Mouse (Mus musculus): ENCODE measurements at regions not wholly inside any gene's neighbourhood (a gene's known extent, or its start where the extent isn't known, plus 50 kb on each side); places are given as distances from the start of the nearest gene placed in this dataset.

DNA sequence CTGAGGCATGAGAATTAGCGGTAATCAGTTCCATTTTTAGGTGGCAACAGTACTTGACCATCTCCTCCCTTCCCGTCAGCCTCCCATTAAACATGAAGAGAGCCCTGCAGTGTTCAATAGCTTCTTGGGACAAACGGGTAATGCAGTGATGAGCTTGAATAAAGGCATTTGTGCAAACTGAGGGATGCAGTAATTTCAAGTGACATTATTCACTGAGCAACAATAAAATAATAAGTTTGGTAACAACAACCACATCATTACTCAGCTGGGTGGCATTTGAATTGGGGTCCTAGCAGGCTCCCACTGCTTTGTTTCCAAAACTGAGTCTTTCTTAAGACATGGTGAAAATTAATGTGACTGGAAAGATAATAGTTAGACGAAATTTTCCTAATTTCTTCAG lies 315.2 kb upstream of the C030005K15Rik start:
- DNase-seq (ENCODE audit: low spot score), result no peak

GRCm38 (mm10) chr10:98043873-98044272 lies 317.3 kb upstream of the C030005K15Rik start:
- no peak for DNase-seq (ENCODE audit: low spot score)

DNA sequence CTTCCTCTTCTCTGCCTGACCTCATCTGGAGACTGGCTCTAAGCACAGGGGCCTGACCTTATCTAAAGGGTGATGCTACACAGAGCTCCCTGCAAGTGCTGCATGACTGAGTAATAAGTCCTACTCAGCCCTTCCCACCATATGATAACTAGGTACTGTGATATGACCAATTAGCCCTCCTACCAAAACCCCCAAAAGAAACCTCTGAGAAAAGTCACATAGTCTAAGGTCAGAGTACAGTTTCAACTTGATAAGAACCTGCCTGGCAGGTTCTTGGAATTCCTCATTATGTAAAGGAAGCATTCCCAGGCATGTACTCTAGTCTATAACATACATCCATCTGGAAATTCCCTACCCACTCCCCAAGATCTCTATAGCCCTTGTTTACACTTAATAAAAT lies 318.0 kb upstream of the C030005K15Rik start:
- no peak for DNase-seq (ENCODE audit: low spot score)

DNA sequence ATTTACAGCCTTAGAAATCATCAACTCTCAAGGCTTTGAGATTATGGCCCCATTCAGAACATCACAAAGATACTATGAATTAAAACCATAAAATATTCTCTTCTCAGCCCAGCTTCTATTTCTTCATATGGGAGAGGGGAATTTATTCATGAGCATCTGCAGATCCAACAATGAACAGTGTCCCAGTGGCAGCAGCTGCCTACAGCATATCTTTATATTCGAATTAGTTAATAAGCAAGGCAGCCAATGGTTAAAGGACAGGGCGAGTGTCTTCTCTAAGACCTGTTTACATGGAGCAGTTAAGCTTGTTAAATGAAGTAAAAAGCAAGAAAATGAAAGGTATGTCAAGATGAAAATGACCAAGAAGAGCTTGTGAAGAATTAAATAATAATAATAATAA lies 346.9 kb upstream of the C030005K15Rik start:
- no peak for DNase-seq (ENCODE audit: low spot score)

DNA sequence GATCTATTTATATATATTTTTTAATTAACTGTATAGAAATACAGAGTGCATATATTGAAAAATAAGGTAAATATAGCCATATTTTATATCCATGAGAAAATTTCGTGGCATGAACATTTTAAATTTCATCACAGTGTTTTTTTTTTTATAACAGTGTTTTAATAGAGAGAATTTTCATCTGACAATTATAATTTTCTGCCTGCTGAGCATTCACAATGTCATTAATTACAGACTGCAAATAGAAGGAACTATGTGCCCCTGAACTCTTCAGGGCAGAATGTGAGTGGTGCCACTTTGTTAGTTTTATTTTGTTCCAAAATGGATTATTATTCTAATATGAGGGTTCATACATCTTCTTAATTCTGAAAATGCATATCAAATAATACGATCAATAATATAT lies 358.3 kb upstream of the C030005K15Rik start:
- DNase-seq (ENCODE audit: low spot score), result no peak

- DNase-seq (ENCODE audit: low spot score), result no peak
These were observed 389.7 kb upstream of the C030005K15Rik start for GRCm38 (mm10) chr10:98116296-98116695.

DNA sequence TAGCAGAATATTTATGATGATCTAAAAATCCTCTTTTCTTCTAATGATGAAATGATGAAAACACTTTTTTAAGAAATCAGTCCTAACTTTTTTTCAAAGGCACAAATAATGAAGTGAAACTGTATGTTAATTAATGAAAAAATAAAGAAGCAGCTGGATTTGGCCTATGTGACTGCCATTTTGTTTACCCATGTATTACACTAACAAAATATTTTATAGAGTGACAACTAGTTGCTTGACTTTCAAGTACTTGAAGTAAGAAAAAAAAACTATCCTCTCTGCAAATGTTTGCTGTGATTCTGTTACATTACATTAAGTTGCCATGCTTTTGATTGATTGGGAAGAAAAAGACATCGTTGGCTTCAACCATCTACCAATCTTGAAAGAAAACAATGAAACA lies 399.2 kb upstream of the C030005K15Rik start:
- DNase-seq (ENCODE audit: low spot score), result no peak

DNA sequence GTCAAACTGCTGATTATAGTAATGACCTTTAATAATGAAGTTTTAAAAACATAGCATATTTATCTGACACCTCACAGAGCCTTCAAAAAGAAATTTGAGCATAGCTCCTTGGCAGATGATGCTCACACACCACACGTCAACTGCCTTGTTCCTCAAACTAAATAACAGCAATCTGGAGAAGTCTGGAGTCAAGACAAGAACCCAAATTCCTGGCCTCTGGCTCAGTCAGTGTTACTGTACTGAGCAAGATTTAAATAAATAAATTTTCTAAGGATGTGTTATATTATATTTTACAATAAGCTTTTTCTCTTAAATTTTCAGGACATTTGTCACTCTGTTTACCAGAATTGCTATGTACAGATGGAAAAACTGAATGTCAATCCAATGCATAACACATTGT lies 408.5 kb upstream of the C030005K15Rik start:
- DNase-seq (ENCODE audit: low spot score), result no peak

GRCm38 (mm10) chr10:98145773-98146172 lies 419.2 kb upstream of the C030005K15Rik start:
- no peak for DNase-seq (ENCODE audit: low spot score)

DNA sequence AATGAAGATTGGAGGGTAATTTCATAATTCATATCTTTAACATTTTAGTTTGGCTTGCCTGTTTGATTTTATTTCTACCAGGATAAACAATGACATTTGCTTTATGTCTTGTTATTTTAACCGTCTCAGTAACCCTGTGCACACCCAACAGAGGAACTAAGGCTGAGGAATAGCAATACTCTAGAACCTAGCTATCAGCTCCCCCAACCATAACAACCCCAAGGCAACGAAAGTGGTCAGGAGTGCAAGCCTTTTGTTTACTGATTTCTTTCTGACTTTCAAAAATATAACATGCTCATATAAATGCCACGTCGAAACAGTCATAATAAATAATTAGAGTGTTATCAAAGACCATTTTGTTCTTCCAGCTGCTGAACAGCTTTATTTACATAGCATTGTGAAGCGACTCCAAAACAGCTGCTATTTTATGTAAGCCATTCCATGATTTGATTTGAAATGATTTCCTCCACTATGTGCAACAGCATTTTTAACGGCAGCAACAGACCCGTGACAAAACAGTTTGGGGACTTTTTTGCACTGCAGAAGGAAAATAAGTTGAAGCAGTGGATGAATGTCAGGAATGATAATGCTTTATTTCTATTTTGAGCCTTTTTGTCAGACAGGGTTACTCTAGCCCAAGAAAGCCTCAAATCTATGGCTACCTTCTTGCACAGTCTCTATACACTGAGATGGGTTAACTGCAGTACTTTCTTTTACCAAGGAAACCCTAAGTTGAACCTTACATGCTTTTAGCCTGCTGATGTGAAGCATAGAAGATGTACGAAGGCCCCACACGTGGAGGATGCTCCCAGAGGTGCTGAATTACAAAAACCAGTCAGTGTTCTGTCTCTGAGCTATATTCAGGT lies 420.7 kb upstream of the C030005K15Rik start:
- no peak for DNase-seq (ENCODE audit: low spot score)

GRCm38 (mm10) chr10:98155982-98156381 lies 429.4 kb upstream of the C030005K15Rik start:
- no peak for DNase-seq (ENCODE audit: low spot score)

- no peak for DNase-seq (ENCODE audit: low spot score)
These were observed 459.1 kb upstream of the C030005K15Rik start for GRCm38 (mm10) chr10:98185666-98186065.

DNA sequence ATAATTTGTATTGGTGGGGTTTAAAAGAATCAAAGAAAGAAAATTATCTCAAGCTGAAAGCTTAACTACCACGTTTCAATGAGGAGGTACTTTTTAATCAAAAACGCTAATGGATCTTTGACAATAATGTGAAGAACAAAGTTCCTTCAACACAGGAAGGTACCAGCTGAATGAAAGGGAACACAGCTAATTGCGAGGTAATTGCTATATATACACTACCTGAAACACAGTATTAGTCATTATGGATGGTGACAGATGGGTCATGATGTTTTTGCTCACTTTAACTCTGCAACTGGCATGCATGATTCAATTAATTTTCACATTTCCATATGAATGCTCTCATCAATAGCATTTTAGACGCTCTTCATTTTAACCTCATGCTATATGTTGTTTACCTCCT lies 470.3 kb upstream of the C030005K15Rik start:
- DNase-seq (ENCODE audit: low spot score), result no peak

DNA sequence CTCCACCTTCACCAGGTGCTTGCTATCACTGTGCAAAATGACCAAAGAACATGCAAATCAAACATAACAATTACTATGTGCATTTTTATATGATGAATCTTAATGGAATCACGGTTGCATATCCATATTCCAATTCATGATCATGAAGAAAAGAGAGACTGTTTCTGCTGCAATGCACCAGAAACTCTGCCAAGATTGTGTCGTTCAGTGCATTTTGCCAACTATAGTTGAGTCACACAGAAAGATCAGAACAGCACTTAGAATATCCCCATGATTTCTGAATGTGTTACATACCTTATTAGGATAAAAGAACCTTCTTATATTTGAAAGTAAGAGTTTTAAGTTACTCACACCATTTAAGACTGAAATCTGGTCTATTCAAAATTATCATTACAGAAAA lies 483.7 kb upstream of the C030005K15Rik start:
- no peak for DNase-seq (ENCODE audit: low spot score)

DNA sequence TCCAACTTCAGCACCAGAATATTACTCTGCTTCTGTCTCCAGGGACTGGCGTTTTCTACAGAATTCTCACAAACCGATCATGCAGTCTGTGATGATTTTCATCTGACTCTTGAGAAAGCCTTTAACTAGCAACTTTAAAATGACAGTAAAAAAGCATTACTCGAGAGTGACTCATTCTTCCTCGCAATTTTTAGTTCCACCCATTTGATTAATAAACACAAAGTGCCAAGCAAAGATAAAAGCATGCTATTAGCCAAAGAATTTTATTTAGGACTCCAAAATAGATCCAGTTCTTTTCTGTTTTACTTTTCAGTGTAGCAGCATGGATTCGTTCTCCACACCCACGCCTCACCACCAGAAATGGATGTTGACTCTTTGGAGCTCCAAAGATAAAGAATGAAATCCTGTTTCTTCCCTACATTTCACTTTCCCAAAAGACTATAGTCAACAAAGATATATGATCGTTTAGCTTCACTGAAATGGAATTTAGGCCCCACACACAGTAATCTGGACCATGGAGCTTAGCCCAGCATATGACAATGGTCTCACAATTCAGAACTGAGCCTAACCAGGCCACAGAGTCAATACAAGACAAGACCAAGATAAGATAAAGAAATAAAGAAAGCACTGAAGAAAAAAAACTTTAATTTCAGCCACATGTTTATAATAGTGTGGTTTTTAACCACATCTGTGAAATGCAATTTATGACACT lies 486.5 kb upstream of the C030005K15Rik start:
- DNase-seq (ENCODE audit: low spot score), result no peak

GRCm38 (mm10) chr10:98231017-98231416 lies 504.5 kb upstream of the C030005K15Rik start:
- DNase-seq (ENCODE audit: low spot score), result no peak

GRCm38 (mm10) chr10:98231705-98232235 lies 505.2 kb upstream of the C030005K15Rik start:
- no peak for DNase-seq (ENCODE audit: low spot score)

DNA sequence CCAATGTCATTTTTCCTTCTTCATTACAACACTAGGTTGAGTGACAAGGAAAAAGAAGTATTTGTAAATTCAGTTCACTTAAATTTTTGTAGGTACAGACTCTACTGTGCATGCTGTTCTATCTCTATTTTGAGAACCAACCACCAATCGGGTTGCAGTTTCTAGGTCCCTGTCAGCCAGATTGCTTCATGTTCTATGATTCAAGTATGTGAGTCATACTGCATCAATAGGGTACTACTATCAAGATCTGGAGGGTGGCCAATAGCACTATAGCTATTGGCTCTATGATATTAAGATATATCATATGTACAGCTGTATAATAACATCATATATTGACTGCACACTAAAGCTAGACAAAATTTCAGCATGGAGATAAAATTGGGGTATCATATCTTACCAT lies 521.8 kb upstream of the C030005K15Rik start:
- no peak for DNase-seq (ENCODE audit: low spot score)

DNA sequence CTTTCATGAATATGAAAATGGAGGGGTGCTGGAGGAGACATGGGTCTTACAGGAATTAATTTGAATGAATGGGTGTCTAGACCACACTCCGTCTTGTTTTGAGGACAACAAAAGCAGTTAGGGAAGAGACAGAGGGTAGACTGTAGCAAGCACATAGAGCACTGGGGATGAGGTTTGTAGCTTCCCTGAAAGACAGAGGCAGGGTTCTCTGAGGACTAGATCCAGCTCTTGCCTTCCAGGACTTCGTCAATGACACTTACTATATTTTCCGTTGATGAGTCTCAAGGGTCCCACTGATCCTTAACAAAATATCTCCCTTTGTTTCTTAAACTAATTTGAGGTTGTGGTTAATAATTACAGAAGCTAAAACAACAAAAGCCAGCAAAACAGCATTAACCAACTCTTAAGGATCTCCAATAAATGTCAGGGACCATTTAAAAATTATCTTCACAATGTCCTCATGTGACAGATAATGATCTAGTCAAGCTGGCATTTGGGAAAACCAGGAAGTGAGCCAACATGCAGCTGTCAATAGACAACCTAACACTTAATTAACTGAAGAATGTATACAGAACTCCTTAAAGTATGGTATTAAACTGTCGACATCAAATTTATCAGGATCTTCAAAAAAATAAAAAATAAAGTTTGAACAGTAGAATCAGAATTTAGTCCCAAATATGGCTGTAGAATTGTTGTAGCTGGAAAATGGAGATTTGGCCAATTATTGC lies 531.6 kb upstream of the C030005K15Rik start:
- no peak for DNase-seq (ENCODE audit: low spot score)

DNA sequence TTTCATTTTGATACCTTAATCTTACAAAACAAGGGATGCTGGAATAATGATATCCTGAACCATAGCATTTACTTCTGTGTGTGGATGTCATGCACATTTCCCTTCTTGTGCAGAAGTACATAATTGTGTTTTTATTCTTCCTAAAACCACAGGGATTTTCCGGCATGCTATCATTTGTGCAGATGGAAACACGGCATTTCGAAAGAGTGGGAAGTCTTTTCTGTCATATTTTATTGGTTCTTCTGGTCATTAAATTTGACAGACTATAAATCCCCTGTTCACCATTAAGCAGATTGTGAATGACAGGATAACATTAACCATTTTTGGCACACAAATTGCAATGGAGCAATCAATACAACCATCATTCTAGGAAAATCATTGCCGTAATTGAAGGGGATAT lies 532.7 kb upstream of the C030005K15Rik start:
- no peak for DNase-seq (ENCODE audit: low spot score)

- DNase-seq (ENCODE audit: low spot score), result no peak
These were observed 542.0 kb upstream of the C030005K15Rik start for GRCm38 (mm10) chr10:98268511-98268910.

DNA sequence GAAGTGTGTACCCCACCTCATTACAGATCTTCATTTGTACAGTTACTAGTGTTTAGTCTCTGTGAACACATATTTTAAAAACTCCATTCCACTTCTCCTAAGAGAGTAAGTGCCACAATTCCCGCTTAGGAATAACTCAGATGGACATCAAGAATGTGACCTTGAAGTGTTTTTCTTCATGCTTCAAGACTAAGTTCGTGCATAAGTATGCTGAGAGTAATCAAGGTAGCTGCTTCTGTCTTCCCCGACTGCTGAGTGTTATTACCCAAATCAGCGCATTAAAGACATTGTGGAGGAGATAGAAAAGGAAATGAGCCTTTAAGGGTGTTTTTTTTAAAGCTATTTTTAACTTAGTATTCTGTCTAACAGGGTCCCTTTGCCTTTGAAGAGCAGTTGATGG lies 565.1 kb upstream of the C030005K15Rik start:
- DNase-seq (ENCODE audit: low spot score), result no peak

- DNase-seq (ENCODE audit: low spot score), result no peak
These were observed 565.6 kb upstream of the C030005K15Rik start for GRCm38 (mm10) chr10:98292140-98292539.

Measured in T-cell, adult 2 months (primary cell).